Mouse (Mus musculus) hindbrain, embryonic 14.5 days (tissue): ENCODE data around the gene Cbr4. TPM values are rescaled to one million over a fixed set of nuclear protein-coding genes. Genes with fewer than 3 reads are reported as not detected.
A peak's percentile ranks its signal among the peaks of the same experiment; 100 is the strongest.

Experiments used
- ATAC-seq: fragments of 200-750 bp; cut with Nextera tagmentation; 2 replicates; pipeline ENCODE4 v1.8.0; 2017; ENCODE audit warnings: moderate number of reproducible peaks, mild to moderate bottlenecking, moderate TSS enrichment, moderate library complexity; ENCODE audit not compliant: low FRiP score
- DNase-seq: peaks from one replicate; pipeline ENCODE4 v3.0.0-alpha.2; 2015; ENCODE audit warnings: low spot score
- H3K27ac ChIP-seq: fragments of 300-500 bp; sonication (generic); 2 replicates; pipeline ENCODE4 v1.5.1; 2014; ENCODE audit warnings: mild to moderate bottlenecking, moderate library complexity
- H3K27me3 ChIP-seq: fragments of 300-500 bp; sonication (generic); 2 replicates; pipeline ENCODE4 v1.6.1; 2014; ENCODE audit warnings: mild to moderate bottlenecking, low read length, mixed read lengths; ENCODE audit not compliant: control insufficient read depth, insufficient read depth
- H3K36me3 ChIP-seq: fragments of 300-500 bp; sonication (generic); replicated peaks from 2 replicates; pipeline ENCODE4 v1.6.1; 2014; ENCODE audit not compliant: control insufficient read depth, insufficient read depth
- H3K4me1 ChIP-seq: fragments of 300-500 bp; sonication (generic); replicated peaks from 2 replicates; pipeline ENCODE4 v1.6.1; 2014; ENCODE audit warnings: antibody characterized with exemption, low read length, mixed read lengths; ENCODE audit not compliant: control insufficient read depth, insufficient read depth
- H3K4me2 ChIP-seq: fragments of 300-500 bp; sonication (generic); replicated peaks from 2 replicates; pipeline ENCODE4 v1.6.1; 2014; ENCODE audit warnings: mild to moderate bottlenecking, moderate library complexity
- H3K4me3 ChIP-seq: fragments of 300-500 bp; sonication (generic); replicated peaks from 2 replicates; pipeline ENCODE4 v1.5.1; 2014; ENCODE audit warnings: mild to moderate bottlenecking, low read length
- H3K9ac ChIP-seq: fragments of 300-500 bp; sonication (generic); 2 replicates; pipeline ENCODE4 v1.6.1; 2014
- H3K9me3 ChIP-seq: fragments of 300-500 bp; sonication (generic); 2 replicates; pipeline ENCODE4 v1.6.1; 2016; ENCODE audit warnings: low read length; ENCODE audit not compliant: control insufficient read depth
- WGBS: fragments of 180-500 bp; shearing (Covaris S2); extraction: QIAGEN DNeasy Blood & Tissue Kit; methylation state at CpG from one replicate; pipeline ENCODE4 v1.1.7; 2014; 5-methylcytosine and 5-hydroxymethylcytosine counted together
- polyA plus RNA-seq: library from polyadenylated mRNA; unstranded; fragments of >200 nt; fragmentation: Nextera tagmentation; extraction: Ambion mirVana; gene quantifications from 2 replicates; pipeline ENCODE4 v1.2.1, GENCODE M21; 2014

Cbr4 gene
- polyA plus RNA-seq, 1 experiment from 2014 or later: 22.4 TPM

- no peak overlapping the region for H3K27ac ChIP-seq
These were observed 7.9 kb upstream of the Cbr4 start for GRCm38 (mm10) chr8:61479506-61480214.

GRCm38 (mm10) chr8:61480260-61480967, 7.1 kb upstream of the Cbr4 start:
- H3K4me1 ChIP-seq: no peaks in the 10 kb centered on the region
- DNase-seq (no peak), ATAC-seq (no peak; the same call in 1 of the 2 replicates)
- H3K9ac ChIP-seq: no peak overlapping the region
- H3K27ac ChIP-seq: no peak overlapping the region
- H3K4me3 ChIP-seq: no peak overlapping the region
- H3K9me3 ChIP-seq: no peaks in the 10 kb centered on the region
- H3K36me3 ChIP-seq: no peaks in the 10 kb centered on the region
- 90% methylated on average over 14 of the region's 14 CpGs for WGBS
- H3K4me2 ChIP-seq: no peak overlapping the region
- H3K27me3 ChIP-seq: no peaks in the 10 kb centered on the region

More at GRCm38 (mm10) chr8:61479506-61480214, 7.9 kb upstream of the Cbr4 start:
- no peaks in the 10 kb centered on the region for H3K9me3 ChIP-seq
- no peak overlapping the region for H3K4me2 ChIP-seq
- H3K27me3 ChIP-seq: no peaks in the 10 kb centered on the region
- no peak overlapping the region for H3K9ac ChIP-seq
- H3K36me3 ChIP-seq: no peaks in the 10 kb centered on the region
- peak; percentile 60; the same call in 1 of the 2 replicates for ATAC-seq
- WGBS: 51% methylated on average over 11 of the region's 11 CpGs
- DNase-seq: no peak
- no peaks in the 10 kb centered on the region for H3K4me1 ChIP-seq
- no peak overlapping the region for H3K4me3 ChIP-seq

- 0 out of 2 replicates have a peak overlapping the region, but pooled peaks have one; percentile 93 for H3K9ac ChIP-seq
- no peak; the same call in 1 of the 2 replicates for ATAC-seq
- peaks cover 8% of the 10 kb centered on the region for H3K4me1 ChIP-seq
- no peak for DNase-seq
- no peaks in the 10 kb centered on the region for H3K27me3 ChIP-seq
- no peaks in the 10 kb centered on the region for H3K9me3 ChIP-seq
- 0 out of 2 replicates have a peak overlapping the region, but pooled peaks have one; percentile 71 for H3K4me3 ChIP-seq
- 99% methylated on average over 2 of the region's 2 CpGs for WGBS
- no peak overlapping the region; the same call in 1 of the 2 replicates for H3K27ac ChIP-seq
- H3K36me3 ChIP-seq: peaks cover 8% of the 10 kb centered on the region; the same call in 1 of the 2 replicates
- H3K4me2 ChIP-seq: peak overlapping the region; percentile 90
These were observed 508 bp upstream of the Cbr4 start for GRCm38 (mm10) chr8:61486923-61487529.

GRCm38 (mm10) chr8:61488631-61489030, 1.1 kb downstream of the Cbr4 start:
- no peaks in the 10 kb centered on the region for H3K9me3 ChIP-seq
- no peaks in the 10 kb centered on the region for H3K27me3 ChIP-seq
- H3K36me3 ChIP-seq: peaks cover 11% of the 10 kb centered on the region; the same call in 1 of the 2 replicates
- 92% methylated on average over 8 of the region's 8 CpGs for WGBS
- peak overlapping the region; percentile 71; the same call in 1 of the 2 replicates for H3K4me3 ChIP-seq
- peaks cover 8% of the 10 kb centered on the region for H3K4me1 ChIP-seq
- ATAC-seq (no peak), DNase-seq (no peak)
- H3K4me2 ChIP-seq: peak overlapping the region; percentile 90
- H3K27ac ChIP-seq: no peak overlapping the region
- H3K9ac ChIP-seq: no peak overlapping the region

GRCm38 (mm10) chr8:61497110-61497509, 9.6 kb downstream of the Cbr4 start:
- Histone ChIP-seq H3K27ac (no peak overlapping the region), H3K4me2 (no peak overlapping the region), H3K27me3 (no peaks in the 10 kb centered on the region), H3K4me1 (no peaks in the 10 kb centered on the region), H3K36me3 (peaks cover 5% of the 10 kb centered on the region; the same call in 1 of the 2 replicates), H3K4me3 (no peak overlapping the region), H3K9me3 (no peaks in the 10 kb centered on the region), H3K9ac (no peak overlapping the region)
- WGBS: 91% methylated on average over 4 of the region's 4 CpGs
- ATAC-seq (no peak), DNase-seq (no peak)

- 73% methylated on average over 4 of the region's 4 CpGs for WGBS
- H3K4me3 ChIP-seq: no peak overlapping the region
- DNase-seq: peak; percentile 48
- 0 out of 2 replicates have a peak, but pooled peaks have one; percentile 53 for ATAC-seq
- no peaks in the 10 kb centered on the region for H3K9me3 ChIP-seq
- H3K4me2 ChIP-seq: no peak overlapping the region
- no peaks in the 10 kb centered on the region for H3K4me1 ChIP-seq
- H3K27me3 ChIP-seq: no peaks in the 10 kb centered on the region
- no peak overlapping the region for H3K9ac ChIP-seq
- no peak overlapping the region for H3K27ac ChIP-seq
- H3K36me3 ChIP-seq: peaks cover 7% of the 10 kb centered on the region; the same call in 1 of the 2 replicates
These were observed 11.5 kb downstream of the Cbr4 start for GRCm38 (mm10) chr8:61499035-61499434.

- Histone ChIP-seq H3K36me3 (peaks cover 4% of the 10 kb centered on the region; the same call in 1 of the 2 replicates), H3K9ac (no peak overlapping the region), H3K4me3 (no peak overlapping the region), H3K27ac (no peak overlapping the region), H3K9me3 (no peaks in the 10 kb centered on the region), H3K4me1 (no peaks in the 10 kb centered on the region), H3K4me2 (no peak overlapping the region), H3K27me3 (no peaks in the 10 kb centered on the region)
- WGBS: 85% methylated on average over 3 of the region's 3 CpGs
- ATAC-seq (no peak), DNase-seq (no peak)
These were observed 13.4 kb downstream of the Cbr4 start for GRCm38 (mm10) chr8:61500914-61501313.

- no peak overlapping the region for H3K9ac ChIP-seq
- DNase-seq: no peak
- ATAC-seq: no peak
- H3K4me3 ChIP-seq: no peak overlapping the region
- no peak overlapping the region for H3K27ac ChIP-seq
- no peak overlapping the region for H3K4me2 ChIP-seq
- no peaks in the 10 kb centered on the region for H3K4me1 ChIP-seq
- peaks cover 4% of the 10 kb centered on the region; the same call in 1 of the 2 replicates for H3K36me3 ChIP-seq
- no peaks in the 10 kb centered on the region for H3K27me3 ChIP-seq
- H3K9me3 ChIP-seq: no peaks in the 10 kb centered on the region
These were observed 14.7 kb downstream of the Cbr4 start for GRCm38 (mm10) chr8:61502277-61502676.
